Mouse (Mus musculus) hindbrain, embryonic 15.5 days (tissue): ENCODE measurements at regions not wholly inside any gene's neighbourhood (a gene's known extent, or its start where the extent isn't known, plus 50 kb on each side); places are given as distances from the start of the nearest gene placed in this dataset.

Experiments used
- ATAC-seq: fragments of 200-750 bp; cut with Nextera tagmentation; 2 replicates; pipeline ENCODE4 v1.8.0; 2017; ENCODE audit warnings: low read depth, moderate number of reproducible peaks, moderate TSS enrichment; ENCODE audit not compliant: low FRiP score
- H3K27ac ChIP-seq: fragments of 300-500 bp; sonication (generic); replicated peaks from 2 replicates; pipeline ENCODE4 v1.5.1; 2015; ENCODE audit warnings: mild to moderate bottlenecking, inconsistent platforms
- H3K27me3 ChIP-seq: fragments of 300-500 bp; sonication (generic); 2 replicates; pipeline ENCODE4 v1.6.1; 2015; ENCODE audit warnings: control low read depth, inconsistent platforms
- H3K36me3 ChIP-seq: fragments of 300-500 bp; sonication (generic); 2 replicates; pipeline ENCODE4 v1.6.1; 2015; ENCODE audit warnings: control low read depth, inconsistent platforms
- H3K4me1 ChIP-seq: fragments of 300-500 bp; sonication (generic); replicated peaks from 2 replicates; pipeline ENCODE4 v1.6.1; 2015; ENCODE audit warnings: control low read depth, inconsistent platforms
- H3K4me2 ChIP-seq: fragments of 300-500 bp; sonication (generic); 2 replicates; pipeline ENCODE4 v1.6.1; 2015; ENCODE audit warnings: moderate library complexity, mild to moderate bottlenecking, inconsistent platforms
- H3K4me3 ChIP-seq: fragments of 300-500 bp; sonication (generic); 2 replicates; pipeline ENCODE4 v1.5.1; 2015; ENCODE audit warnings: mild to moderate bottlenecking, inconsistent platforms
- H3K9ac ChIP-seq: fragments of 300-500 bp; sonication (generic); 2 replicates; pipeline ENCODE4 v1.6.1; 2015; ENCODE audit warnings: inconsistent platforms
- H3K9me3 ChIP-seq: fragments of 300-500 bp; sonication (generic); 2 replicates; pipeline ENCODE4 v1.6.1; 2016; ENCODE audit warnings: control low read depth, inconsistent platforms
- WGBS: fragments of 180-500 bp; shearing (Covaris S2); methylation state at CpG from one replicate; pipeline ENCODE4 v1.1.7; 2015; 5-methylcytosine and 5-hydroxymethylcytosine counted together

GRCm38 (mm10) chr5:47385930-47386329 is 597.0 kb upstream of the Slit2 start:
- no peak overlapping the region for H3K9ac ChIP-seq
- no peaks in the 10 kb centered on the region for H3K9me3 ChIP-seq
- no peak overlapping the region for H3K27ac ChIP-seq
- no peak overlapping the region for H3K4me2 ChIP-seq
- H3K4me3 ChIP-seq: no peak overlapping the region
- no peak for ATAC-seq
- H3K4me1 ChIP-seq: no peaks in the 10 kb centered on the region
- no peaks in the 10 kb centered on the region for H3K27me3 ChIP-seq
- 19% methylated on average over 1 of the region's 1 CpGs for WGBS
- no peaks in the 10 kb centered on the region for H3K36me3 ChIP-seq

- Histone ChIP-seq H3K4me3 (no peak overlapping the region), H3K4me1 (no peaks in the 10 kb centered on the region), H3K9ac (no peak overlapping the region), H3K27ac (no peak overlapping the region), H3K36me3 (no peaks in the 10 kb centered on the region), H3K4me2 (no peak overlapping the region), H3K9me3 (no peaks in the 10 kb centered on the region), H3K27me3 (no peaks in the 10 kb centered on the region)
- ATAC-seq: no peak
- WGBS: 80% methylated on average over 5 of the region's 5 CpGs
These were observed 596.2 kb upstream of the Slit2 start for GRCm38 (mm10) chr5:47386750-47387149.

- no peak overlapping the region for H3K4me2 ChIP-seq
- no peak for ATAC-seq
- WGBS: 74% methylated on average over 2 of the region's 2 CpGs
- H3K27me3 ChIP-seq: no peaks in the 10 kb centered on the region
- no peaks in the 10 kb centered on the region for H3K9me3 ChIP-seq
- H3K4me3 ChIP-seq: no peak overlapping the region
- H3K9ac ChIP-seq: no peak overlapping the region
- no peaks in the 10 kb centered on the region for H3K4me1 ChIP-seq
- H3K27ac ChIP-seq: no peak overlapping the region
- no peaks in the 10 kb centered on the region for H3K36me3 ChIP-seq
These were observed 592.2 kb upstream of the Slit2 start for GRCm38 (mm10) chr5:47390735-47391134.

- WGBS: 73% methylated on average over 9 of the region's 9 CpGs
- ATAC-seq: no peak
- H3K36me3 ChIP-seq: no peaks in the 10 kb centered on the region
- H3K9ac ChIP-seq: no peak overlapping the region
- no peak overlapping the region for H3K4me3 ChIP-seq
- H3K9me3 ChIP-seq: no peaks in the 10 kb centered on the region
- H3K4me2 ChIP-seq: no peak overlapping the region
- no peak overlapping the region for H3K27ac ChIP-seq
- H3K4me1 ChIP-seq: no peaks in the 10 kb centered on the region
- H3K27me3 ChIP-seq: no peaks in the 10 kb centered on the region
These were observed 586.1 kb upstream of the Slit2 start for GRCm38 (mm10) chr5:47396874-47397273.

GRCm38 (mm10) chr5:47421916-47422315 is 561.0 kb upstream of the Slit2 start:
- H3K27me3 ChIP-seq: no peaks in the 10 kb centered on the region
- no peak for ATAC-seq
- WGBS: 52% methylated on average over 2 of the region's 2 CpGs

GRCm38 (mm10) chr5:47426040-47426439 is 556.9 kb upstream of the Slit2 start:
- H3K9ac ChIP-seq: no peak overlapping the region
- no peak for ATAC-seq
- 69% methylated on average over 4 of the region's 4 CpGs for WGBS
- no peaks in the 10 kb centered on the region for H3K36me3 ChIP-seq
- no peaks in the 10 kb centered on the region for H3K9me3 ChIP-seq
- H3K4me1 ChIP-seq: no peaks in the 10 kb centered on the region
- H3K27ac ChIP-seq: no peak overlapping the region
- no peak overlapping the region for H3K4me3 ChIP-seq
- H3K27me3 ChIP-seq: no peaks in the 10 kb centered on the region
- H3K4me2 ChIP-seq: no peak overlapping the region

More at GRCm38 (mm10) chr5:47421916-47422315, 561.0 kb upstream of the Slit2 start:
- Histone ChIP-seq H3K4me1 (no peaks in the 10 kb centered on the region), H3K4me2 (no peak overlapping the region), H3K36me3 (no peaks in the 10 kb centered on the region), H3K9ac (no peak overlapping the region), H3K9me3 (no peaks in the 10 kb centered on the region), H3K27ac (no peak overlapping the region), H3K4me3 (no peak overlapping the region)

GRCm38 (mm10) chr5:47426467-47426866 is 556.5 kb upstream of the Slit2 start:
- ATAC-seq: no peak
- Histone ChIP-seq H3K9me3 (no peaks in the 10 kb centered on the region), H3K4me3 (no peak overlapping the region), H3K27me3 (no peaks in the 10 kb centered on the region), H3K9ac (no peak overlapping the region), H3K4me2 (no peak overlapping the region), H3K4me1 (no peaks in the 10 kb centered on the region), H3K36me3 (no peaks in the 10 kb centered on the region), H3K27ac (no peak overlapping the region)
- WGBS: 70% methylated on average over 6 of the region's 6 CpGs

GRCm38 (mm10) chr5:47429217-47430172 is 553.4 kb upstream of the Slit2 start:
- 76% methylated on average over 10 of the region's 10 CpGs for WGBS

GRCm38 (mm10) chr5:47431599-47432328 is 551.2 kb upstream of the Slit2 start:
- no peaks in the 10 kb centered on the region for H3K36me3 ChIP-seq
- no peaks in the 10 kb centered on the region for H3K9me3 ChIP-seq
- H3K27ac ChIP-seq: no peak overlapping the region
- no peak for ATAC-seq
- H3K9ac ChIP-seq: no peak overlapping the region
- H3K4me2 ChIP-seq: no peak overlapping the region
- no peaks in the 10 kb centered on the region for H3K27me3 ChIP-seq
- no peak overlapping the region for H3K4me3 ChIP-seq
- no peaks in the 10 kb centered on the region for H3K4me1 ChIP-seq
- 32% methylated on average over 5 of the region's 5 CpGs for WGBS

More at GRCm38 (mm10) chr5:47429217-47430172, 553.4 kb upstream of the Slit2 start:
- no peaks in the 10 kb centered on the region for H3K27me3 ChIP-seq
- H3K4me2 ChIP-seq: no peak overlapping the region
- H3K9me3 ChIP-seq: no peaks in the 10 kb centered on the region
- H3K9ac ChIP-seq: no peak overlapping the region
- no peak overlapping the region for H3K4me3 ChIP-seq
- ATAC-seq: no peak
- H3K36me3 ChIP-seq: no peaks in the 10 kb centered on the region
- no peaks in the 10 kb centered on the region for H3K4me1 ChIP-seq
- H3K27ac ChIP-seq: no peak overlapping the region

- Histone ChIP-seq H3K9me3 (no peaks in the 10 kb centered on the region), H3K27me3 (no peaks in the 10 kb centered on the region), H3K27ac (no peak overlapping the region), H3K4me1 (no peaks in the 10 kb centered on the region), H3K36me3 (no peaks in the 10 kb centered on the region), H3K4me3 (no peak overlapping the region), H3K9ac (no peak overlapping the region), H3K4me2 (no peak overlapping the region)
- ATAC-seq: no peak
- WGBS: 71% methylated on average over 3 of the region's 3 CpGs
These were observed 546.5 kb upstream of the Slit2 start for GRCm38 (mm10) chr5:47436455-47436854.

GRCm38 (mm10) chr5:47446305-47447028 is 536.5 kb upstream of the Slit2 start:
- no peak overlapping the region for H3K27ac ChIP-seq
- ATAC-seq: no peak; the same call in 1 of the 2 replicates
- WGBS: 44% methylated on average over 5 of the region's 5 CpGs

GRCm38 (mm10) chr5:47464848-47465247 is 518.1 kb upstream of the Slit2 start:
- Histone ChIP-seq H3K4me1 (no peaks in the 10 kb centered on the region), H3K9ac (no peak overlapping the region), H3K36me3 (no peaks in the 10 kb centered on the region), H3K4me2 (no peak overlapping the region), H3K9me3 (no peaks in the 10 kb centered on the region), H3K4me3 (no peak overlapping the region), H3K27ac (no peak overlapping the region), H3K27me3 (no peaks in the 10 kb centered on the region)
- no peak for ATAC-seq
- 89% methylated on average over 4 of the region's 4 CpGs for WGBS

More at GRCm38 (mm10) chr5:47446305-47447028, 536.5 kb upstream of the Slit2 start:
- no peak overlapping the region for H3K4me2 ChIP-seq
- no peaks in the 10 kb centered on the region for H3K9me3 ChIP-seq
- no peak overlapping the region for H3K9ac ChIP-seq
- no peaks in the 10 kb centered on the region for H3K4me1 ChIP-seq
- no peak overlapping the region for H3K4me3 ChIP-seq
- no peaks in the 10 kb centered on the region for H3K36me3 ChIP-seq
- no peaks in the 10 kb centered on the region for H3K27me3 ChIP-seq
